Mouse (Mus musculus) NIH3T3 (cell line): ENCODE measurements around the gene Erich4.

ENCODE experiments used
- DNase-seq: peaks from one replicate; pipeline ENCODE4 v3.0.0-alpha.2; 2012; ENCODE audit warnings: low read depth

The Erich4 gene

DNA sequence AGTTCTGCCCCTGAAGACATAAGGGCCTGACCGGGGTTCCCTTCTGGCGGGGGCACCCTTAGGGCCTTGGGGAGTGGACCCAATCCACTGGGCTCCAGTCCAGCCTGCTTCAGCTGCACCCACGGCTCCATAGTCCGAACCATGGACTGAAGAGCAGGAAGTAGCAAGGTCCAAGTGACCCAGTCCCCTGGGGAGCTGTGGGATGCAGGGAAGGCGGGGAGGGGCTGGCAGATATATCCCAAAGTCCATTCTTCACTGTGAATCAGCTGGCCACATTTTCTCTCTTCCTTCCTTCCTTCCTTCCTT lies at the start of gene Erich4:
Gene Erich4, minus strand, starts transcription at position 187 of the 306 bp plus-strand sequence.
- DNase-seq, result no peak

DNA sequence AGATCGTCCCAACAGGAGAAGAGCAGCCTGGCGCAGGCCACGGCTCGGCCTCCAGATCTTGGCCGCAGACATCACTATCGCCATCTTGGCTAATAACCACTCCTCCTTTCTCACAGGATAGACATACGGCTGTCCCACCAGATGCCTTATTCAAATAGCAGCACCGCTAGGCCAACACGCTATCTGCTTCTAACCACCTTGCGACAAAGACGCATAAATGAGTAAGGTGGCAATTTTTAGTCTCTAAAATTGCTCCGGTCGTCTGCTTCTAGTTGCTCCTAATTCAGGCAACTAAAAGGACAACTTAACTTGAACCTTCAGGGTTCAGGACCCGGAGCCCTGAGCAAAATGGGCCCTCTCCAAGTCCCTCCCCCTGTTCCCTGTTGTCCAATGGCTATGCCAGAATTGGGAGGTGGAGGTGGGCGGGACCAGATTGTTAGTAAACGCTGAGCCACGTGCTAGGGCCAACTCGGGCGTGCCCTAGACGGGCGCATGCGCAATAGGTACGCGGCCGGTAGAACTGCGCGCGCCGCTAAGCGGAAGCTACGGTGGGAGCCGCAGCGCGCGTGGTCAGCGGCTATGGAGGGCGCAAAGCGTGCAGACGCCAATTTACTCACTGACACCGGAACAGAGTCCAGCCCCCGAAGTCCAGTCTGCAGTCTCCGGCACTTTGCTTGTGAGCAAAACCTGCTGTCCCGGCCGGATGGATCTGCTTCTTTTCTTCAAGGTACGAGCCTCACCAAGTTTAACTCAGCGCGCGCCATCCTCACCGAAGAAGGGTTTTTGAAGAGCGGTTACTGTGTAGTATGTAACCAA lies 43.2 kb upstream of the Erich4 start, which contains the start of the genes Bckdha and Exosc5:
Gene Bckdha, minus strand, starts transcription at position 325 of the 816 bp plus-strand sequence.
Gene Exosc5, plus strand, starts transcription at position 508 of the 816 bp plus-strand sequence.
- DNase-seq, result peak; percentile 100

DNA sequence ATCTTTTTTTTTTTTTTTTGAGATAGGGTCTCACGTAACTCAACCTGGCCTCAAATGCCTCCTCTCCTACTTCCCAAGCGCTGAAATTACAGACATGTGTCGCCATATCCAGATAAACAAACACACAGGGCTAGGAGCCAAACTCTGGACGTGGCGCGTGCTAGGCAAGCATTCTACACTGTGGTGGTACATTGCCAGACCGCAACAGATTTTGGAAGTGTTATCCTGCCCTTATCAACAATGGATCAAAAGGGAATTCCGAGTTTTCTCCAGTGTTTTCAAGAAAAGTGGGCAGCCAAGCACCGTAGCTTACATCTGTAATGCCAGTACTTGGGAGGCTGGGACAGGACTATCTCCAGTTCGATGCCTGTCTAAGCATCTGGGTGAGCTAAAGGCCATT lies 42.1 kb upstream of the Erich4 start:
- peak; percentile 44 for DNase-seq

DNA sequence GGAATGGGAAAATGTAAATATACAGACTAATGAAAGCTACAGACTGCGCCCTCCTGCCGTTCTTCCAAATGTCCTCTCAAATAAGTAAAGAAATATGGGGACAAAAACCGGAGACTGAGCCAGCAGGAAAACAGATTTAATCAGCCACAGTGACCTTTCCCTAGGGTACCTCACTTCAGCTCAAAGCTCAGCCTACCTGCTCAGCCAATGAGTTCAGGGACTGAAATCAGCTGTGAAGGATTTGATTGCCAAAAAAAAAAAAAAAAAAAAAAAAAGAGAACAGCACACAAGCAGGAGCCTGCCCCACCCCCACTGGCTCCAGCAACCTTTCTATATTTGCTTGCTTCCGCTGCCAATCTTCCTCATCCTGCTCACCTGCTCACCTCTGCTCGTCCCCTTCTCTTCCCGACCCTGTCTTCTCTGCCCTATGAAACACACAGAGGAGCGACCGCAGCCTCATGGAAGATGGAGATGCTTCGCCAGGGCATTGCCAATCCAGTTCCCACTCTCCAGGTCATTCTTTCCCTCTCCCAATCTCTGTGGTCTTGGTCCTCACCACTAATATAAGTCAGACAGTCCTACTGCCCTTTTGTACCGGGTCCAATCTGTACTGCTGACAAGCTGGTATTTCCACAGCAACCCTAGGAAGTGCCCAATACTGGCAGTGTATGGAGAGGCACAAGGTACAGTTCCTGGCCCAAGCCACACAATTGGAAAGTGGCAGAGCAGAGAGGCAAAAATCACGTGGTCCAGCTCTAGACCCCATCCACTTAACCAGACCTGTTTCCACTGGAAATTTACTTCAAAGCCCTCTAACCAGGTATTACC lies 40.1 kb upstream of the Erich4 start:
- DNase-seq, result no peak

DNA sequence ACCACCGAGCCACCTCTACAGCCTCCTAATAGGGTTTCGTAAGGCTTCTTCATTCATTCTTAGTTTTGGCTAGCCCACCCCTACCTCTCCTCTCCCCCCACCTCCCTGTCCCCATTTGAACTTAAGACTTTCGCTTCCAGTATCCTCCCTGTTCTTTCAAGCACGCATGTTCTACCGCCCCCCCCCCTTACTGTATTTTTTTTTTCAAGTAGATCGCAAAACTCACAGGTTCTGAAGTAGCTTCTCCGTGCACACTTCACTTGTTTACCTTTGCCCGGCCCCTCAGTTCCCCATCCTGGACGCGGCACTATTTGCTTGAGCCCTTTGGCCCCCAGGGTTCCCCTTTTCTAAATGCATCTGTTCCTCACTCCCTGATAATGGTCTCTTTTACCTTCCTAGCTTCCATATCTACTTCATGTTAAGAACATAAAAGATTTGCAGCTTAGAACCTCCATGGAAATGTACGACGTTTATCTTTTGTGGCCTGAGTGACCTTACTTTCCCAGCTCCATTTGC lies 36.6 kb upstream of the Erich4 start:
- DNase-seq, result no peak

DNA sequence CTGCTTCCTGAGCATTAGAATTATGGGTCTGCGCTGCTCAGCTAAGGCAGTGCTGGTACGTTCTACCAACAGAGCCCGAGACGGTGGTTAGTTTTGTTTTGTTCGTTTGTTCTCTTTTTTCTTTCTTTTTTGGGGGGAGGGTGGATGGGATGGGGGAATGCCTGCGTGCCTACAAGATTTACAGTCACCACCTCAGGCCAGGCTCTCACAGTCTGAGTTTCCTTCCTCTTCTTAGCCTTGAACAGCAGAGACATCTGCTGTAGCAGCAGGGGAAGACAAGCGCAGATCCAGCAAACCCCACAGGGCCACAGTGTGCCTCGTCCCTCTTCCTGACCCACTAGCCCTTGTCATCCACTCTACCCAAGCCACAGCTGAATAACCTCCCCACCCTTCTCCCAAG lies 35.6 kb upstream of the Erich4 start:
- DNase-seq, result no peak

DNA sequence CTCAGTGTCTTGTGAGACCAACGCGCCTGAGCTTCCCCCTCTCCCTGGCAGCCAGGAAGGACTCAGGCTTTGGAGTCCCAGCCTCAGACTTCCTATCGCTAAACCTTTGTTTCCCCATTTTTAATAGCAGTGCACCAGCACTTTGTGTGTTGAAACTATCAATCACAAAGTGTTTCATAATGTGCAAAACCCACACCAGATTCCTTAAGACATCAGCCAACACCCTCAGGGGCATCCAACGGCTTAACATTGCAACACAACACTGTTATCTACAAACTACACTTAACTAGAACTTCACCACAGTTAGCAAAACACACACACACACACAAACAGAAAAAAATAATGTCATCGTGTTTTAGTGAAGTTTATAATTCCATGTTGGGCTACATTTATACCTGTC lies 34.1 kb upstream of the Erich4 start:
- peak; percentile 48 for DNase-seq

DNA sequence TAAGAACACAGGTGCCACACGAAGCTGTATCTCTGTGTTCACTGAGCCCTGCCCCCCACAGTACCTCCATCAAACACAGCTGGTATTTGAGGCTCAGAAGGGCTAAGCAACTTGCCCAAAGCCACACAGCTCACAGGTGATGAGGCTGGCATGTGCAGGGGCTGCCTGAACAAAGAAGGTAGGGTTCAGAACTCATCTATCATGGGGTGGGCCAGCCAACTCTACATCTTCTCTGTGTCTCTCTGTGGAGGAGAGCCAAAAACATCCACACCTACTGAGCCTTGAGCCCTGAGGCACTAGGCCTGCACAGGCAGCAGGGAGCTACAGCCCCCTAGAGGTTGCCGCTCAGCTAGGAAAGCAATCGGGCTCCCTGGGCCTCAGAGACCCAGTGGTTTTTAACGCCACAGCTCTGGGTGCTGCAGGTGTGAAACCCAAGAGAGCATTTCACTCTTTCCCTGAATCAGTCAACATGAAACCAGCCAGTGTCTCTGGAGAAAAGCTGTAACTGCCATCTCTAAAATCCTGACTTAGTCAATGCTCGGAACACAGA lies 32.0 kb upstream of the Erich4 start:
- peak; percentile 9 for DNase-seq

DNA sequence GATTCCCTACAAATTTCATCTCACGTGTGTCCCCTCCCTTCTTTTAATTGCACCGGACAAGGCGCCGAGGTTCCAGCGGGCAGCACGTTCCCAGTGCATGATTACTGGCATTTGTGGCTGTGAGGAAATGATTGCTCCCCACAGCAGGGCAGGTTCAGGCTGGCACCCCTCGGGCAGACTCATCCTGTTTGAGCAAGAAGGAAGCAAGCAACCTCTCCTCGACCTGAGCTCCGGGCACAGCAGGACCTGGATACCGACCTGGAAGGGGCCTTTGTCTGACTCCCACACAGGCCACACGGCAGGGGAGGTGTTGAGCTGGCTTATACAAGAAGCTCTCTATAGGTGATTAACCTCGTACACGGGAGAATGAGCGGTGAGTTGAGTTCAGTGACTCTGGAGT lies 29.4 kb upstream of the Erich4 start:
- no peak for DNase-seq

DNA sequence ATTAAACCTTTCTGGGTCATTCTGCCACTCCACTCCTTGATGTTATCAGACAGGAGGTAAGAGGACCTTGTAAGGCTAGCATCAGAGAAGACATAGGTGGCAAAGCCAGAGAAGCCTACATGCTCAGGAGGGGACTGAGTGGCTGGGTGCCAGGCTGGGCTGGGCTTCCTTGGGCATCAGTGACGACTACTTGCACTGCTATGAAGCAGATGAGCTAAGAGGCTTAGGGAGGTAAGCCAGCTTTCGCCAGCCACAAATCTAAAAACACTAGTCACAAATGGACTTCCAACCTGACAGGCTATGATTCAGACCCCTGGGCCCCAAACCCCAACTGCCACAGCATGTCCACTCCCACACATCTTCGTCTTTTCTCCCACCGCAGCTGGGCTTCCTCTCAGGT lies 28.9 kb upstream of the Erich4 start:
- peak; percentile 31 for DNase-seq

DNA sequence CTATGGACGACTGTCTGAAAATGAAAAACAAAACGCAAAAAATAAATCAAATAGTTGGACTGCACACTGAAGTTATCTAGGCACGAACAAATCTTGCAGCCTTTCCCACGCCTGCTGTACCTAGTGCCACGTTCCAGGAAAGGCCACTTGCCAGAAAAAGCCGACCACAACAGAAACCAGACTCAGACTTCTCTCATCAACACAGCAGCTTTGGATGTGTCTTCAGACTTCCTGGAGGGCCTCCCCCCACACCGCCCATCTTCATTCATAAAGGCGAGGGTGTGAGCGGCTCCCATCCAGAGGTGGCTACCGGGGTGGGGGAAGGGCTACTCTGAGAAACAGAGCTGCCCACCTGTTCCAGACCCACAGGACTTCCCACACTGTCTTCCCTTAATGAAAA lies 28.4 kb upstream of the Erich4 start:
- DNase-seq, result no peak

DNA sequence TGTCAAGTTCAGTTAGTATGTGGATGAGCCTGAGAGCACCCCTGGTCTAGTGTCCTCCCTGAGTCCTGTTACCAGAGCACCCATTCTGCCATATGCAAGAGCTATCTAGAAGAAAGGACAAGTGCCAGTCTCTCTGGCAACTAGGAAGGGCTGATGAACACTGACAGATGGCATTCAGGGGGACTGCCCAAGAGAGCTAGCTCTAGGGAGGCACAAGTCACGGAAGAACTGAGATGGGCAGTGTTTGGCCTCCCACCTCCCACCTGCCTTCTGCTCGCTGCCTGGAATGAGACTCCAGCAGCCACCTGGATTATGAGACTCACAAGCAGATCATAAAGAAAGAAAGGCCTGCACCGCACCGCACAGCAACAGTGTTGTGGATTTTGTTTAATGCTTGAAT lies 24.1 kb upstream of the Erich4 start:
- no peak for DNase-seq

DNA sequence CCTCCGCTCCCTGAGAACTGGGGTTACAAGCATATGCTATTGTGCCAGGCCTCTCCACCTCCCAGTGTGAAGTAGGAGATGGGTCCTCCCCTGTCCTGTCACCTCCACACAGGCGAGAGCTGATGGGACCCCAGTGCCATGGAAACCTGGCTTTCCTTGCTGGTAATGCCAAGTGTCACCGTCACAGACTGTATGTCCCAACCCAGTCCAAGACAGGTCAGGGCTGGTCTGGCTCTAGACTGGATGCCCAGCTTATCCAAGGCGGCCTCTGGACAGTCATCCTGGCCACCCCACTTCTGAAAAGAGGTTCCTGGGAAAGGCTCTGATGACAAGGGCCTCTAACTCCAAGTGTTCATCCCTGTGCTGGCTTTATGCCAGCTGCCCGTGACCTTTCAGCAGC lies 21.4 kb upstream of the Erich4 start:
- no peak for DNase-seq

DNA sequence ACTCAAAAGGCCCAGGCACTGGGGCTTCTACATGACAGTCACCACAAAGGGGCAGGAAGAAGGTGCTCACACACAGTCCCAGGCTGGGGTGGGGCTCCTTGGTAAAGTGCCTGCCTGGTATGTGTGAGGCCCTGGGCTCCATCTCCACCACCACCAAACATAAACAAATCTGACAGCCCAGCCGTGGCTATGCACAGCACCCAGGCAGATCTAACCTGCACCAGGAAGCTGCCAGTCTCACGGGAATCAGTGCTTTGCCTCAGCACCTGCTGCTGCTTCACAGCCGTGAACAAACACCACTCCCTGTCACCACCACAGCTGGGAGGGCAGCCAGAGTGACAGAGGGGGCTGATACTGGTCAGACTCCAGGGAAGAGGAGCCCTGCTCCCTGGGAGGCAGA lies 20.7 kb upstream of the Erich4 start:
- DNase-seq, result no peak

DNA sequence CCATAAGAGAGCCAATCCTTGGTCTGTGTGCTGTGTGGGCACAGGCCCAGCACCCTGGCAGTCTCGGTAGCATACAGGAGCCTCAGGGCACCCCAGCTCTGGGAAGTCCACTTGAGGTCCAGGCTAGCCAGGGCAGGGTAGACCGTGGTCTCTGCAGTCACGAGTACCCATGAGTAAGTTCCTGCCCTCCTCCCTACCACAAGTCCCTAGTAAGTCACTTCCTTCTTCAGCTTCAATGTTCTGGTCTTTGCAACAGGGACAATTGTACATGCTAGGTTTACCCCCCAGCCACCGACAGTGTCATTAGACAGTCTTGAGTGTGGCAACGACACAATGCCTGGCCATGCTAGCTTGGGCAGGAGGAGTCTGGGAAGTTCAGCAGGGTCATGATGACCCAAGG lies 17.0 kb upstream of the Erich4 start:
- no peak for DNase-seq

DNA sequence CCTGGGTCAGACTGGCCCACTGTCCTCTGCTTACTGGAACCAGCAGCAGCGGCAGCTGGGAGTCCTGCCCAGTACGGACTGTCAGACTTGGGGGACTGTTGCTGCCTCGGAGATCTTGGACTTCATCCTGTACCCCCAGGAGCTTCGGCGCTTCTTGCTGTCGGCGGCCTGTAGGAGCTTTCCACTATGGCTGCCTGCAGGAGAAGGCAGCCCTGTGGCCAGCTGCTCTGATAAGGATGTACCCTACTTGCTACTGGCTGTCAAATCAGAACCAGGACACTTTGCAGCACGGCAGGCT lies 12.6 kb upstream of the Erich4 start:
- DNase-seq, result no peak

DNA sequence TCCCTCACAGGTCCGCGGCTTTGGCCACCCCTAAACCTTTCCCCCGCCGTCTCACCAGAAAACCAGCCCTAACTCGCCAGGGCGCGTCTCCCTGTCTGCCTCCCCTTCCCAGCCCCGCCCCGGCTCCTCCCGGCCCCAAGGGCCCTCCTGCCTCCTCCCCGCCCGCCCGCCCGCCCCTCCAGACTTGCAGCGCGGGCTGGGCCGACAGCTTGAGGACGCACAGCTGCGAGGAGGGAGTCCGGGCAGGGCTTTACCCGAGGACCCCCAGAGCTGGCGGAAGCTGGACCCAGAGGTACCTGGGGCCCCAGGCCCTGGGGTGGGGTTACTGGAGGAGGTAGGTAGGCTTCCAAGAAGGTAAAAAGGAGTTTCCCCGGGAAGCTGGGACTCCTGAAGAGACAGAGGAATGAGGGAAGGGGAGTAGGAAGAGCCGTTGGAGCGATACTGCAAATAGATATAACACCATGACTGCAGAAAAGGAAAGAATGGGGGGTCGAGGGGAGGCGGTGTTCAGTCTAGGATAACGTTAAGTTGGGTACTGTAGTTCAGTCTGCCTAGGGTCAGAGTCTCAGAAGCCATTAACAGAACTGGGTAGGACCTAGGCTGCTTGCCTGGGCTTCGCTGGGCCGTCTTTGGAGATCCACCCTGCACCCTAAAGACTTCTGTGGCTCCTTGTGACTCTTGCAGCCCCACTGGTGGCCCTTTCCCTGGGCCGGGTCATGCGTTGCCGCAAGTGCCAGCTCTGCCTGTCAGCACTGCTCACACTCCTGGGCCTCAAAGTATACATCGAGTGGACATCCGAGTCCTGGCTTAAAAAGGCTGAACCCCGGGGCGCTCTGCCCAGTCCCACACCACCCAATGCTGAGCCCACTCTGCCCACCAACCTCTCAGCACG lies 12.0 kb upstream of the Erich4 start:
- no peak for DNase-seq

DNA sequence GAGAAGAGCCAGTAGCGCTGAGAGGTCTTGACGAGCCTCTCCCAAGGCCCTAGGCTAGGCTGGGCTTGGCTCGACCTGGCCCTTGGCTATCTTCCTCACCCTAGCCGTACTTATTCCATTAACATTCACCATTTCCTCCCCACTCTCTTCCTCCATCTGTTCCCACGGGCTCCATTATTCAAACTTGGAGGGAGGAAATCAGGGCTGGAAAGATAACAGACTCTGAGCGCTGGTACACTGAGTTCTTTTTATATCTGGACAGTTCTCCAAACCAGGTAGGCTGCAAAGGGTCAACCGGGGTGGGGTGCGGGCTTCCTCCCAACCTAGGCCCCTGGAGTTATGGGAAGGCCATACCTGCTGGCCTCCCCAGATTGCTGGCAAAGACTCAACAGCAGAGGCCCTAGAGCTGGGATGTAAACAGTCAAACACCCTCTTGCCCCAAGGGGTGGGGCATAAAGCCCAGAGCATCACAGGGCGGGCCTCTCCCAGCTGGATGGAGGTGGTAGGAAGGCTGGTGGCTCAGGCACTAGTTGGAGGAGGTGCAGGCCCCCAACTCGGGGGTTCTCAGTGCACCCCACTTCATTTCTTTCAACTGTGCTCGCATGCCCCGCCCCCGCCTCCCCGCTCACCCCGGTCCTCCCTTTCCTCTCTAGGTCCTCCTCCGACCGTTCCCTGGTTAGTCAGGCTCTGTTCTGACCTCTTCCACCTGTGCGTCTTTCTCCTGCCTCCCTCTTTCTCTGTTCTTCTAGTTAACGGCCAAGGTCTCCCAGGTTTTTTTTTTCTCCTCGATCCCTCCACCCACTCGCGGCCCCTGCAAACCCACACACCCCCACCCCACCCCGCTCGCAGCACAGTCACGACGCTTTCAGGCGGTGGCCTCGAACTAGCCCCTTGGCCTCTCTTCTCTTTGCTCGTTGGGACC lies 11.1 kb upstream of the Erich4 start, which contains the start of gene B3gnt8:
Gene B3gnt8, plus strand, starts transcription at position 146 of the 922 bp plus-strand sequence.
- peak; percentile 11 for DNase-seq

DNA sequence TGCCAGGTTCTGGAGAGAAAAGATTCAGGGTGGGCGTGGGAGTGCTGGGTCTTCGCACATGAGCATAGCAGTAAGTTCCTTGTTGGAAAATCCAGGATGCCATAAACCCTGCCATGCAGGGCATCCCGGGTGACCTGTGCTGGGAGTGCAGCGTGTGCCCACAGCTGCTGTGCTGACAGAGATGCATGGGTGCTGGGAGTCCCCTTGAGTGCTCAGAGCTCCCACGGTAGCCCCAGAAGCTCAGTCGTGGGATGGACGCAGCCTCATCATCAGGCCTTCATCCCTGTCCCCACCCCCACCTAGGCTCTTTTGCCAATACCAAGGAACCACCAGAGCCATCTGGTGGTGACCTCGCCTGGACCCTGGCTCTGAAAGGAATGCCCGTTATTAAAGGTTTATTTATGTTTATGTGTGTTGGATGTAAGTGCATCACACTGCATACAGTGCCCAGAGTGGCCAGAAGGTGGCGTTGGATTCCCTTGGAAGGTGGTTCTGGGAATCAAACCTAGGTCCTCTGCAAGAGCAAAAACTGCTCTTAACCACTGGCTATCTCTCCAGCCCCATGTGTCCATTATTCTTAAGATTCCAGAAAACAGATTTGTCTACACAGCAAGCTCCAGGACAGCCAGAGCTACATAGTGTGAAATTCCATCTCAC lies 10.0 kb upstream of the Erich4 start:
- DNase-seq, result peak; percentile 49

DNA sequence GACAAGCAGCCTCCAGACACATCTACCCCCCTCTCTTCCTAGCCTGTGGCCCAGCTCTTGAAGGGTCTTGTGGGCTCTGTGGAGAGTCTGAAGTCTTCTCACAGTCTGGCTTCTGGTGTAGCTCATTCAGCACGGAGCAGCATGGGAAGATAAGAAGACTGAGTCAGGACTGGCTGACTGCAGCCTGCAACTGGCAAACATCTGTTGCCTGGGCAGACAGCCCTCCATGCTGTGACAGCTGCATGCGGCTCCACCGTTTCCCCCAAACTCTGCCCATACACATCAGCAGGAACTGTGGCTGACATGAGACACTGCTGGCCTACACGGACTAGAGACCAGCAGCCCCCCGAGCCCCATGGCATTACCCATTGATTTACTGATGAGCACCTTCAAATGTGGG lies 9.2 kb upstream of the Erich4 start:
- DNase-seq, result no peak
